Mouse (Mus musculus): ENCODE measurements around the gene Klf6. TPM values are rescaled to one million over a fixed set of nuclear protein-coding genes. Genes with fewer than 3 reads are reported as not detected.

Gene Klf6
- polyA plus RNA-seq, 1 experiment, result 51.6 TPM

DNA sequence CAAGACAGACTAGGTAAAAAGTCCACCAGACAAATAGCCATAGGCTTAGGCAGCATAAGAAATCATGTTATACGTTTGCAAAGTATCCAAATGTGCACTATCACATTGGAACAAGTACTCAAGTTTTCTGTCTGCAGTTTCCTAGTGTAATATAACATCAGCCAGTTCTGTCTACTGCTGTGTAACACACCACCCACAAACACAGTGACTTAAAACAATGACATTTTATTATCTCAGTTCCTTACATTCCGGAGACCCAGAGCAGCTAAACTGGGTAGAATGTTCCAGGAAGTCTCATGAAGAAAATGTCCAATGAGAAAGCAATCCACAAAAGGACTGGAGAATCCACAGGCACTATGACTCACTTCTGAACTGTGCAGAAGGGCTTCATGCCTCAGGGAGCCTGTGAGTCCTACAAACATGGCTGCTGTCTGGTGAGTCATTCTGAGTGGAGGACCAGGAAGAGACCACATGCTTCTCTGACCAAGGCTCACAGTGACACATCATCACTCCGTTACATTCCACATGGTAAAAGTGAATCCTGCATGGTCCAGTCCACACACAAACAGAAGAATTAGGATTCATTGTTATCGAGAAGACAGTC is 24.0 kb upstream of the Klf6 start:
- Histone ChIP-seq H3K27me3 (replicated peaks) (no peaks in the 10 kb centered on the region), H3K36me3 (replicated peaks; ENCODE audit: low read length) (no peaks in the 10 kb centered on the region), H3K4me1 (peaks cover 58% of the 10 kb centered on the region), H3K4me3 (replicated peaks) (peak overlapping the region; percentile 62), H3K9me3 (no peaks in the 10 kb centered on the region)
- TF ChIP-seq GATA1 (IDR thresholded peaks at IDR 0.05; ENCODE audit: borderline replicate concordance, low read length) (no peak), FLI1 (IDR thresholded peaks at IDR 0.05; ENCODE audit: low read length) (no peak)

DNA sequence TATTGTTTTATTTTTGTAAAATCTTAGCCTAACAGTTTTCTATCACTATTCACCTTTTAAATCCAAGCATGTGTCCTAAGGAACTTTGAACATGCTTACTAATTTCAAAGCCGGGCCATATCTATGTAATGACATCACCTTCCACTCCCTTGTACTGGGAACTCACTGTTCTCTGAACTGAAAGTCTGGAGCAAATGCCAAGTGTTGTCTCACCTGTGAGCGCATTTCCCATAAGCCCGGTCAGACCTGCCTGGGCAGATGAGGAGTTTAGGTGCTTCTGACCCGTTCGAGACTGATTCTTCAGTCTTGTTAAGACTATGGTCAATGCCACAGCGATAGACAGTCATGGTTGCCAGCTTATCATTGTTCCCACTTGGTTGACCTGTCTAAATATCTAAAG is 19.9 kb upstream of the Klf6 start:
- Histone ChIP-seq H3K4me3 (replicated peaks) (no peak overlapping the region), H3K27me3 (replicated peaks) (no peaks in the 10 kb centered on the region), H3K36me3 (replicated peaks; ENCODE audit: low read length) (no peaks in the 10 kb centered on the region), H3K4me1 (peaks cover 84% of the 10 kb centered on the region), H3K9me3 (no peaks in the 10 kb centered on the region)
- TF ChIP-seq GATA1 (IDR thresholded peaks at IDR 0.05; ENCODE audit: borderline replicate concordance, low read length) (no peak), FLI1 (IDR thresholded peaks at IDR 0.05; ENCODE audit: low read length) (no peak)

GRCm38 (mm10) chr13:5842911-5843310 is 18.4 kb upstream of the Klf6 start:
- Histone ChIP-seq H3K4me1 (peaks cover 82% of the 10 kb centered on the region), H3K9me3 (no peaks in the 10 kb centered on the region), H3K27me3 (replicated peaks) (no peaks in the 10 kb centered on the region), H3K4me3 (replicated peaks) (peak overlapping the region; percentile 64), H3K36me3 (replicated peaks; ENCODE audit: low read length) (no peaks in the 10 kb centered on the region)
- no peak for TF ChIP-seq FLI1 (IDR thresholded peaks at IDR 0.05; ENCODE audit: low read length)
- no peak for TF ChIP-seq GATA1 (IDR thresholded peaks at IDR 0.05; ENCODE audit: borderline replicate concordance, low read length)

- TF ChIP-seq GATA1 (IDR thresholded peaks at IDR 0.05; ENCODE audit: borderline replicate concordance, low read length) (no peak), FLI1 (IDR thresholded peaks at IDR 0.05; ENCODE audit: low read length) (no peak)
- H3K4me1 ChIP-seq, result peaks cover 82% of the 10 kb centered on the region
- no peaks in the 10 kb centered on the region for H3K9me3 ChIP-seq
- H3K27me3 ChIP-seq (replicated peaks), result no peaks in the 10 kb centered on the region
- H3K36me3 ChIP-seq (replicated peaks; ENCODE audit: low read length), result no peaks in the 10 kb centered on the region
- peak overlapping the region; percentile 83 for H3K4me3 ChIP-seq (replicated peaks)
These were observed 17.5 kb upstream of the Klf6 start for GRCm38 (mm10) chr13:5843829-5844228.

DNA sequence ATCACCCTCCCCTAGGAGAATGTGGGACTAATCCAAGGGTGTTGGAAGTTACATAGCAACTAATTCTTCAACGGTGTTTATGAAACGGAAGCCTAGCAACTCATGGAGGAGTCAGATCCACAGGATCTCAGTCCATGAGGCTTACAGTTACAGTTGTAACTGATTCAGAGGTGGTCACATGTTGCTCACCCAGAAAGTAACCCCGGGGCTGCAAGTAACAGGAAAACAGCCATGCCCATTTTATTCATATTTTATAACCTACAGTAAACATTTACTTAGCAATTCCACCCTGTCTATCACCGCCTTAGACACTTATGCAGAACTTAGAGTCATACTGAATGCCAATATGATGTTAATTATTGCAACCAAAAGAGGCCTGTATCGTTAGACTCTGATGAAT is 16.9 kb upstream of the Klf6 start:
- peaks cover 84% of the 10 kb centered on the region for H3K4me1 ChIP-seq
- peak overlapping the region; percentile 31 for H3K4me3 ChIP-seq (replicated peaks)
- no peaks in the 10 kb centered on the region for H3K9me3 ChIP-seq
- H3K27me3 ChIP-seq (replicated peaks), result no peaks in the 10 kb centered on the region
- no peaks in the 10 kb centered on the region for H3K36me3 ChIP-seq (replicated peaks; ENCODE audit: low read length)
- TF ChIP-seq GATA1 (IDR thresholded peaks at IDR 0.05; ENCODE audit: borderline replicate concordance, low read length) (no peak), FLI1 (IDR thresholded peaks at IDR 0.05; ENCODE audit: low read length) (no peak)

- Histone ChIP-seq H3K36me3 (replicated peaks; ENCODE audit: low read length) (no peaks in the 10 kb centered on the region), H3K27me3 (replicated peaks) (no peaks in the 10 kb centered on the region), H3K9me3 (no peaks in the 10 kb centered on the region), H3K4me3 (replicated peaks) (peak overlapping the region; percentile 90), H3K4me1 (peaks cover 85% of the 10 kb centered on the region)
- TF ChIP-seq GATA1 (IDR thresholded peaks at IDR 0.05; ENCODE audit: borderline replicate concordance, low read length), result 0 out of 3 replicates have a peak, but pooled peaks have one; percentile 24
- TF ChIP-seq FLI1 (IDR thresholded peaks at IDR 0.05; ENCODE audit: low read length), result no peak
These were observed 16.1 kb upstream of the Klf6 start for GRCm38 (mm10) chr13:5845161-5845590.

GRCm38 (mm10) chr13:5845605-5846004 is 15.7 kb upstream of the Klf6 start:
- H3K4me3 ChIP-seq (replicated peaks), result peak overlapping the region; percentile 90
- H3K36me3 ChIP-seq (replicated peaks; ENCODE audit: low read length), result no peaks in the 10 kb centered on the region
- no peak for TF ChIP-seq GATA1 (IDR thresholded peaks at IDR 0.05; ENCODE audit: borderline replicate concordance, low read length)
- TF ChIP-seq FLI1 (IDR thresholded peaks at IDR 0.05; ENCODE audit: low read length), result 0 out of 2 replicates have a peak, but pooled peaks have one; percentile 44
- H3K27me3 ChIP-seq (replicated peaks), result no peaks in the 10 kb centered on the region
- peaks cover 83% of the 10 kb centered on the region for H3K4me1 ChIP-seq
- no peaks in the 10 kb centered on the region for H3K9me3 ChIP-seq

GRCm38 (mm10) chr13:5846860-5847259 is 14.4 kb upstream of the Klf6 start:
- TF ChIP-seq FLI1 (IDR thresholded peaks at IDR 0.05; ENCODE audit: low read length) (no peak), GATA1 (IDR thresholded peaks at IDR 0.05; ENCODE audit: borderline replicate concordance, low read length) (no peak)
- no peaks in the 10 kb centered on the region for H3K36me3 ChIP-seq (replicated peaks; ENCODE audit: low read length)
- H3K27me3 ChIP-seq (replicated peaks), result no peaks in the 10 kb centered on the region
- no peaks in the 10 kb centered on the region for H3K9me3 ChIP-seq
- H3K4me3 ChIP-seq (replicated peaks), result no peak overlapping the region
- H3K4me1 ChIP-seq, result peaks cover 74% of the 10 kb centered on the region

DNA sequence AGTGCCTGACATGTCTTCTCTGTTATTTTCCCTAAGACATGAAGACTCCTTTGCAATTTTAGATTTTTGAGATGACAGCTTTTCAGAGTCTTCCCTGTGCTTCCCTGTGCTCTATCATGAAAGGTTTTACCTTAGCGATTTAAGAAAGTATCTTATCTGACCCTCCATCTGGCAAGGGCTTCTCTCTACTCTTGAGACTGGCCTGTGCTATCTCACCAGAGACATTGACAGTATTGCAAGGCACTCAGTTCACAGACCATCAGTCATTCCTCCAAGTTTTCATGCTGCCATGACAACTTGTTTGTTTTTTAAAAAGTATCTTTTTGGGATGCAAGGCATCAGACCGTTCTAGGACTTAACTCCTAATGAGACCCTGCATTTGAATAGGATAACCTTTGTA is 13.5 kb upstream of the Klf6 start:
- no peak overlapping the region for H3K4me3 ChIP-seq (replicated peaks)
- H3K9me3 ChIP-seq, result no peaks in the 10 kb centered on the region
- peaks cover 65% of the 10 kb centered on the region for H3K4me1 ChIP-seq
- no peaks in the 10 kb centered on the region for H3K27me3 ChIP-seq (replicated peaks)
- H3K36me3 ChIP-seq (replicated peaks; ENCODE audit: low read length), result no peaks in the 10 kb centered on the region
- TF ChIP-seq GATA1 (IDR thresholded peaks at IDR 0.05; ENCODE audit: borderline replicate concordance, low read length), result no peak
- no peak for TF ChIP-seq FLI1 (IDR thresholded peaks at IDR 0.05; ENCODE audit: low read length)

- peaks cover 26% of the 10 kb centered on the region for H3K36me3 ChIP-seq (replicated peaks; ENCODE audit: low read length)
- no peaks in the 10 kb centered on the region for H3K9me3 ChIP-seq
- H3K4me1 ChIP-seq, result peaks cover 29% of the 10 kb centered on the region
- H3K27me3 ChIP-seq (replicated peaks), result no peaks in the 10 kb centered on the region
- TF ChIP-seq GATA1 (IDR thresholded peaks at IDR 0.05; ENCODE audit: borderline replicate concordance, low read length), result no peak
- TF ChIP-seq FLI1 (IDR thresholded peaks at IDR 0.05; ENCODE audit: low read length), result no peak
- peak overlapping the region; percentile 97 for H3K4me3 ChIP-seq (replicated peaks)
These were observed 578 bp upstream of the Klf6 start for GRCm38 (mm10) chr13:5860651-5861156.

Data from megakaryocyte, embryonic 14.5 days (primary cell).